Mouse (Mus musculus) kidney, adult 2 months (tissue): ENCODE measurements around the gene Pdilt.

Experiments used
- CTCF ChIP-seq: fragments of 200-500 bp; conservative IDR thresholded peaks from 2 replicates; pipeline ENCODE4 v1.5.1; 2011; ENCODE audit warnings: low read depth, mild to moderate bottlenecking, control low read depth, low read length, moderate library complexity, mixed read lengths; ENCODE audit not compliant: insufficient read depth, insufficient read length
- POLR2A ChIP-seq: fragments of 200-500 bp; IDR thresholded peaks from one replicate; pipeline ENCODE4 v1.6.1; 2011; ENCODE audit warnings: low read depth, low read length, control low read depth

DNA sequence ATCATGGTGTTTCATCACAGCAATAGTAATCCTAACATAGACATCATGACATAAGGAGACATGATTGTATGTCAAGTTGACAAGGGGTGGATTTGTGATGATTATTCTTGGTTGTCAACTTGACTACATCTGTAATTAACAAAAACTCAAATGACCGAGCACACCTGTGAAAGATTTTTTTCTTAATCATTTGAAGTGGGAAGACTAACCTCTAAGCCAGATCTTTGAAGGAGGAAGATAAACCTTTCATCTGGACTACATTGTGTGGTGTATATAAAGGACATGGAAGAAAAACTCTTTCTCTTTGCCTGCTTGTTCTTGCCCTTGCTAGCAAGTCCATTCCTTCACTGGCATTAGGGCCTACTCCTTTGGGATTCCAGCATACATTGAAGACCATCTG, 30.8 kb upstream of the Pdilt start, which contains the start of gene Acsm2:
- no peak for TF ChIP-seq CTCF
- no peak for TF ChIP-seq POLR2A
